Mouse (Mus musculus) hindbrain, embryonic 14.5 days (tissue): ENCODE data around the gene Lrrc29. TPM values are rescaled to one million over a fixed set of nuclear protein-coding genes. Genes with fewer than 3 reads are reported as not detected.
"Not testable (repeated sequence)": the region's sequence is repeated elsewhere in the genome, so short reads cannot be mapped to it uniquely, and the experiment has no call there.

Experiments
- ATAC-seq: fragments of 200-750 bp; cut with Nextera tagmentation; 2 replicates; pipeline ENCODE4 v1.8.0; 2017; ENCODE audit warnings: moderate number of reproducible peaks, mild to moderate bottlenecking, moderate TSS enrichment, moderate library complexity; ENCODE audit not compliant: low FRiP score
- DNase-seq: peaks from one replicate; pipeline ENCODE4 v3.0.0-alpha.2; 2015; ENCODE audit warnings: low spot score
- H3K27ac ChIP-seq: fragments of 300-500 bp; sonication (generic); 2 replicates; pipeline ENCODE4 v1.5.1; 2014; ENCODE audit warnings: mild to moderate bottlenecking, moderate library complexity
- H3K27me3 ChIP-seq: fragments of 300-500 bp; sonication (generic); 2 replicates; pipeline ENCODE4 v1.6.1; 2014; ENCODE audit warnings: mild to moderate bottlenecking, low read length, mixed read lengths; ENCODE audit not compliant: control insufficient read depth, insufficient read depth
- H3K36me3 ChIP-seq: fragments of 300-500 bp; sonication (generic); replicated peaks from 2 replicates; pipeline ENCODE4 v1.6.1; 2014; ENCODE audit not compliant: control insufficient read depth, insufficient read depth
- H3K4me1 ChIP-seq: fragments of 300-500 bp; sonication (generic); replicated peaks from 2 replicates; pipeline ENCODE4 v1.6.1; 2014; ENCODE audit warnings: antibody characterized with exemption, low read length, mixed read lengths; ENCODE audit not compliant: control insufficient read depth, insufficient read depth
- H3K4me2 ChIP-seq: fragments of 300-500 bp; sonication (generic); replicated peaks from 2 replicates; pipeline ENCODE4 v1.6.1; 2014; ENCODE audit warnings: mild to moderate bottlenecking, moderate library complexity
- H3K4me3 ChIP-seq: fragments of 300-500 bp; sonication (generic); replicated peaks from 2 replicates; pipeline ENCODE4 v1.5.1; 2014; ENCODE audit warnings: mild to moderate bottlenecking, low read length
- H3K9ac ChIP-seq: fragments of 300-500 bp; sonication (generic); 2 replicates; pipeline ENCODE4 v1.6.1; 2014
- H3K9me3 ChIP-seq: fragments of 300-500 bp; sonication (generic); 2 replicates; pipeline ENCODE4 v1.6.1; 2016; ENCODE audit warnings: low read length; ENCODE audit not compliant: control insufficient read depth
- WGBS: fragments of 180-500 bp; shearing (Covaris S2); extraction: QIAGEN DNeasy Blood & Tissue Kit; methylation state at CpG from one replicate; pipeline ENCODE4 v1.1.7; 2014; 5-methylcytosine and 5-hydroxymethylcytosine counted together
- polyA plus RNA-seq: library from polyadenylated mRNA; unstranded; fragments of >200 nt; fragmentation: Nextera tagmentation; extraction: Ambion mirVana; gene quantifications from 2 replicates; pipeline ENCODE4 v1.2.1, GENCODE M21; 2014

Lrrc29 gene
- polyA plus RNA-seq, 1 experiment from 2014 or later, result 0.92 TPM

DNA sequence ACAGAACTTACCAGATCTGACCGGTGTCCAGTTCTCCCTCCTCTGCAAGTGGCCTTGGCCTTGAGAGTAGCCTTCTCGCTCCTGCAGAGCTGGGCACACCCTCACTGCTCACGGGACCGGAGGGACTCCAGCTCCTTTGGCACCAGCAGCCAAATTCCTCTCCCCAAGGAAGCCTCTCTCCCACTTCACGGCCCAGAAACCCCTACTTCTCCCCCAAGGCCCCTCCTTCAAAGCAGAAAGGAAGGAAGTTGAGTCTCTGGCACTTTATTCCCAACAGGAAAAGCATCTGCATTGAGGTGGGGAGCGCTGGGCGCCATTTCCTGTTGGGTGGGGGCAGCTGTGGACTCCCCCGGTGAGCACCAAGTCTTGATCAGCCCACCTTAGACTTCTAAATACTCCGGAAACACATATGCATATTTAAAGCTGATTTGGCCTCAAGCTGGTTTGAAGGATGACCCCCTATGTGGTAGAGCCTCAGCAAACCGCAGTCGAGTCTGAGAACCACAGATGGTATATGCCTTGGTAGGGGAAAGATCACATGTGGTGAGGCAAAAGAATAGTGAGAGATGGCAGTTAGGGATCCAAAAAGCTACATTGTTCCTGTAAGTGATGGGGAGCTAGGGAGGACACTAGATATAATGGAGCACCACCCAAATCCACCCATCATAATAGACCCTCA is 30.0 kb downstream of the Lrrc29 start, which contains the start of gene Exoc3l:
Gene Exoc3l (minus strand): TSS at position 207 of the 679 bp plus-strand sequence.
- H3K36me3 ChIP-seq, result peaks cover 17% of the 10 kb centered on the region
- H3K4me3 ChIP-seq, result peak within 1 kb of the TSS; percentile 3; the same call in 1 of the 2 replicates
- peaks cover 19% of the 10 kb centered on the region for H3K4me1 ChIP-seq
- H3K9me3 ChIP-seq, result no peaks in the 10 kb centered on the region
- ATAC-seq (no peak), DNase-seq (no peak)
- peak within 1 kb of the TSS; percentile 86 for H3K4me2 ChIP-seq
- H3K27ac ChIP-seq, result 0 out of 2 replicates have a peak within 1 kb of the TSS, but pooled peaks have one; percentile 20
- peak within 1 kb of the TSS; percentile 91 for H3K9ac ChIP-seq
- 68% methylated on average over 11 of the region's 11 CpGs for whole genome bisulfite sequencing
- H3K27me3 ChIP-seq, result no peaks in the 10 kb centered on the region

DNA sequence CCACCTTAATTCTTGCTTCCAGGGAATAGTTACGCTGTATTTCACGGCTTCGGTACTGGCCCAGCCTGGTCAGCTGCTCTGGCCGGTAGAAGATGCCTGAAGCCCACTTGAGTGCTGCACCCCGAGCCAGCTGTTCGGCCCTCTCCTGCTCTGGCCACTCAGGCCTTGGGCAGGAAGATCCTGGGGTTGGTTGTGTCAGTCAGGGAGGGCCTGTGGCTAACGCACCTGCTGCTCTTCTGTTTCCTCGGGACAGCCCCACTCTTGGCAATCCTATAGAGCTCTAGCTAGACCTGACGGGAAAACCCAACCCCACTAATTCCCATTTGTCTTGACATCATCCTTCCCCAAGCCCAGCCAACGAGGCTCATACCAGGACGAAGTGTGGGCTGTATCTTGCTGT is 30.8 kb downstream of the Lrrc29 start:
- Histone ChIP-seq H3K9me3 (no peaks in the 10 kb centered on the region), H3K4me3 (peak overlapping the region; percentile 3; the same call in 1 of the 2 replicates), H3K27me3 (0 out of 2 replicates have a peak, but pooled peaks cover 6% of the 10 kb centered on the region), H3K4me2 (no peak overlapping the region), H3K27ac (0 out of 2 replicates have a peak overlapping the region, but pooled peaks have one; percentile 20), H3K4me1 (peaks cover 27% of the 10 kb centered on the region), H3K9ac (peak overlapping the region; percentile 6; the same call in 1 of the 2 replicates), H3K36me3 (peaks cover 9% of the 10 kb centered on the region)
- WGBS, result 70% methylated on average over 11 of the region's 11 CpGs
- no peak for ATAC-seq
- no peak for DNase-seq

DNA sequence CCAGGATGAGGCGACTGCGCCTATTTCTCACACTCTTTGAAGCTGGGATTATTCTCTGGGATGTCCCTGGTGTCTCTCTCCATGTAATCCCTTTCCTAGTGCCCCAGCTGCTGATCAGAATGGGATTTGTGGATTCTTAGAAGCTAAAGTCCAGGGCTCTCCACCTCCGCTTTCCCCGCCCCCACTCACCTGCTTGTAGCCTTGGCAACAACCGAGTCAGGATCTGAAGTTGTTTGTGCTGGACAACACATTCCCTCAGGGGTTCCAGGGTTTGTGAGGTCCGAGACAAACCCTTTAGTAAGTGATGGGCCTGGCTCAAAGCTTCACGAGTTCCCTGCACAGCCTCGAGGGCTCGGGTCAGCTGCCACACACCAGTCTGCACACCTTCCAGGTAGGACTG is 31.3 kb downstream of the Lrrc29 start:
- DNase-seq (no peak), ATAC-seq (no peak)
- Histone ChIP-seq H3K4me2 (no peak overlapping the region), H3K9ac (no peak overlapping the region), H3K4me3 (no peak overlapping the region), H3K9me3 (no peaks in the 10 kb centered on the region), H3K4me1 (peaks cover 32% of the 10 kb centered on the region), H3K36me3 (peaks cover 4% of the 10 kb centered on the region), H3K27ac (no peak overlapping the region), H3K27me3 (0 out of 2 replicates have a peak, but pooled peaks cover 8% of the 10 kb centered on the region)
- 74% methylated on average over 9 of the region's 9 CpGs for WGBS

DNA sequence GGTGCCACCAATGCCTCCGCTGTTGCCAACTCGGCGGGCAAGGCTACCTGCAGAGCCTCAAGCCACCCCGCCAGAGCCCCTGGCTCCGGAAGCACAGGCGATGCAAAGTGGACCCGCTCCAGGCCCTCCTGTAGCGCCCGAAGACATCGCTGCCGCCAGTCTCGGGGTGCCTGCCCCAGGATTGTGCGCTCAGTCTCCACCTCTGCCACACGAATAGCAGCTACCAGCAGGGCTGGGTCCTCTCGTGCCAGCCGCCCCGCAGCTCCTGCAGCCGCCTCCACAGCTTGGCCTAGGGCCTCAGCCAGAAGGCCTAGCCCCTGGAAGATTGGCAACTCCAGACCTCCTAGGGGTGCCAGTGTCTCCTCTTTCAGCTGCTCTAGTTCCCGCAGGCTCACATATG is 32.7 kb downstream of the Lrrc29 start:
- no peak for ATAC-seq
- no peak for DNase-seq

DNA sequence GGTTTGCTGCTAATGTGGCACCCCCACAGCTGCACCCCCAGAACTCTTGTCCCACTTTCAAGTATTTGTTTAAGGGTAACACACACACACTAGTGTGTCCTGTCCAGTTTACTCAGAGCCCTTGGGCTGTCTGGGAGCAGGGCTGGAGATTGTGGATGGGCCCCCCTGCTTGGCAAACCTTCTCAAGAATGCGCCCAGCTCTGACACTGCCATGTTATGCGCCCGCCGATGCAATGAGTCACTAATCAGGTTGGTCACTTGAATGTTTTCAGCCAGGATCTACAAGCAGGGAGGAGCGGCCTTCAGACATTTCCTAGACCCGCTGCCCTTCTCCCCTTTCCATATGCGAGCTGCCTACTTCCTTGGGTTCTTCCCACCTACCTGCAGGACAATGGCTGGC is 33.6 kb downstream of the Lrrc29 start:
- Histone ChIP-seq H3K4me2 (no peak overlapping the region), H3K27me3 (0 out of 2 replicates have a peak, but pooled peaks cover 8% of the 10 kb centered on the region), H3K9me3 (no peaks in the 10 kb centered on the region), H3K9ac (no peak overlapping the region), H3K27ac (no peak overlapping the region), H3K4me1 (peaks cover 26% of the 10 kb centered on the region), H3K4me3 (no peak overlapping the region), H3K36me3 (no peaks in the 10 kb centered on the region)
- WGBS, result 86% methylated on average over 7 of the region's 7 CpGs
- ATAC-seq (no peak), DNase-seq (no peak)

More for the DNA sequence above, 32.7 kb downstream of the Lrrc29 start:
- no peaks in the 10 kb centered on the region for H3K9me3 ChIP-seq
- WGBS, result 71% methylated on average over 19 of the region's 19 CpGs
- 0 out of 2 replicates have a peak, but pooled peaks cover 8% of the 10 kb centered on the region for H3K27me3 ChIP-seq
- H3K9ac ChIP-seq, result no peak overlapping the region
- no peaks in the 10 kb centered on the region for H3K36me3 ChIP-seq
- H3K27ac ChIP-seq, result no peak overlapping the region
- H3K4me1 ChIP-seq, result peaks cover 24% of the 10 kb centered on the region
- no peak overlapping the region for H3K4me2 ChIP-seq
- H3K4me3 ChIP-seq, result no peak overlapping the region

DNA sequence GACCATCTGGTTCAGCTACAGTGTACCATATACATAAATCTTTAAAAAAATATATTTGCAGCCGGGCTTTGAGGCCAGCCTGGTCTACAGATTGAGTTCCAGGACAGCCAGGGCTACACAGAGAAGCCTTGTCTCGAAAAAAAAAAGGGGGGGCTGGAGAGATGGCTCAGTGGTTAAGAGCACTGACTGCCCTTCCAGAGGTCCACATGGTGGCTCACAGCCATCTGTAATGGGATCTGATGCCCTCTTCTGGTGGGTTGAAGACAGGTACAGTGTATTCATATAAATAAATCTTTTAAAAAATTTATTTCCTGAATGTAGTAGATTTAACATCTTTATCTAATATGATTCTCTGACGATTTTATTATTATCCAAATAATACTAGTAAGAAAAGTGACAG is 34.3 kb downstream of the Lrrc29 start:
- not testable (repeated sequence) for ATAC-seq, H3K4me3 ChIP-seq, H3K9ac ChIP-seq

DNA sequence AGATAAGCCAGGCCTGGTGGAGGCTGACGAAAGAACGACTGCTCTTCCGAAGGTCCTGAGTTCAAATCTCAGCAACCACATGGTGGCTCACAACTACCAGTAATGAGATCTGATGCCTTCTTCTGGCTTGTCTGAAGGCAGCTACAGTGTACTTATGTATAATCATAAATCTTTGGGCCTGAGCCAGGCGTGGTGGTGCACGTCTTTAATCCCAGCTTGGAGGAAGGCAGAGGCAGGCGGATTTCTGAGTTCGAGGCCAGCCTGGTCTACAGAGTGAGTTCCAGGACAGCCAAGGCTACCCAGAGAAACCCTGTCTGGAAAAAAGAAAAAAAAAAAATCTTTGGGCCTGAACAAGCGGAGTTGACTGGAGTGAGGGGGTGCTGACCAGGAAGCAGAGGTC is 34.7 kb downstream of the Lrrc29 start:
- Histone ChIP-seq H3K4me3 (0 out of 2 replicates have a peak overlapping the region, but pooled peaks have one; percentile 43), H3K4me1 (peaks cover 32% of the 10 kb centered on the region)
- not testable (repeated sequence) for H3K27me3 ChIP-seq, ATAC-seq, H3K9ac ChIP-seq, H3K27ac ChIP-seq, DNase-seq, H3K9me3 ChIP-seq, H3K36me3 ChIP-seq, H3K4me2 ChIP-seq
- WGBS, result 88% methylated on average over 8 of the region's 8 CpGs

More for the DNA sequence above, 34.3 kb downstream of the Lrrc29 start:
- H3K27ac ChIP-seq, H3K27me3 ChIP-seq, H3K4me2 ChIP-seq, DNase-seq, H3K9me3 ChIP-seq, H3K36me3 ChIP-seq: not testable (repeated sequence)
- WGBS, result 60% methylated on average over 3 of the region's 3 CpGs
- peaks cover 29% of the 10 kb centered on the region for H3K4me1 ChIP-seq

DNA sequence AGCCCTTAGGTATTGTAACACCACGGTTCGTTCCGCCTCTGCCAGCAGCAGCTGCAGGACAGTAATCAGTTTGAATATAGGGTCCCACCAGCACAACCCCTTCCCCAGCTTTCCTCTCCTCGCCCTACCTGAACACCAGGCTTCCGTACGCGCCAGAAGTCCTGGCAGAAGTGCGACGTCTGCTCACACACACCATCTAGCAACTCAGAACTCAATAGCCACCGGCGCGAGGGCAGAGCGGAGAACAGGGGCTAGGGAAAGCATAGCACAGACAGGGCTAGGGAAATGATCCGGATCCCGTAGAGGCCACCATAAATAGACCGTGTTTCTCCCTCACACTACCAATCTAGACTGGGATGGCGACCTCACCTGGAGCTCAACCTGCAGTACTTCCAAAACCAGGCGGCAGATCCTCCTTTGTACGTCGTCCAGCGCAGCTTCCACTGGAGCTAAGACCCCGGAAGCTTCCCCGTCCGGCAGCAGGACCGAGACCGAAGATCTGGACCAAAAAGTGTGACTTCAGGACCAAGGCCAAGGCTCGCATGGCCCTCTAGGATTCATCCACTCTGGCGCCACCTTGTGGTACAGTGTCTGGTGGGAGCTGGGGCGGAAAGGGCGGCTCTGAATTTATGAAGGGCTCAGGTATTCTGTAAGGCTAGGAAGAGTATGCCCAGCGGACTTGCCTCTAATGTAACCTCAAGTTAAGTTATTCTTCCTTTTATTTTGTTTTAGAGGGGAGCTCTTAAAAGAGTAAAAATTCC is 35.3 kb downstream of the Lrrc29 start:
- ATAC-seq (no peak), DNase-seq (peak; percentile 84)
- peak overlapping the region; percentile 66 for H3K4me2 ChIP-seq
- peak overlapping the region; percentile 43 for H3K4me3 ChIP-seq
- peaks cover 39% of the 10 kb centered on the region for H3K4me1 ChIP-seq
- peak overlapping the region; percentile 50; the same call in 1 of the 2 replicates for H3K9ac ChIP-seq
- 0 out of 2 replicates have a peak, but pooled peaks cover 8% of the 10 kb centered on the region for H3K27me3 ChIP-seq
- WGBS, result 5% methylated on average over 31 of the region's 31 CpGs
- H3K36me3 ChIP-seq, result peaks cover 8% of the 10 kb centered on the region; the same call in 1 of the 2 replicates
- H3K9me3 ChIP-seq, result no peaks in the 10 kb centered on the region
- no peak overlapping the region for H3K27ac ChIP-seq
